Mouse (Mus musculus) inflammation-experienced regulatory T-cells, adult 6 months (primary cell): ENCODE measurements around the gene Cmc2. TPM values are rescaled to one million over a fixed set of nuclear protein-coding genes. Genes with fewer than 3 reads are reported as not detected.

Experiments used
- ATAC-seq: one replicate; pipeline ENCODE4 v1.8.0; 2017
- polyA plus RNA-seq, 3 experiments: library from polyadenylated mRNA; unstranded; fragments of 100-300 nt; shearing (Covaris generic); gene quantifications; one replicate each; pipeline ENCODE4 v1.2.1; 2017

Gene Cmc2
- polyA plus RNA-seq, 3 experiments from 2014 or later = 23.1 to 79.6 (median 36.6) TPM

GRCm38 (mm10) chr8:116905836-116906235, 15.4 kb downstream of the Cmc2 start:
- no peak for ATAC-seq

- ATAC-seq = peak; percentile 35
Observed at GRCm38 (mm10) chr8:116905252-116905651, 16.0 kb downstream of the Cmc2 start.

GRCm38 (mm10) chr8:116904736-116905135, 16.5 kb downstream of the Cmc2 start:
- no peak for ATAC-seq

DNA sequence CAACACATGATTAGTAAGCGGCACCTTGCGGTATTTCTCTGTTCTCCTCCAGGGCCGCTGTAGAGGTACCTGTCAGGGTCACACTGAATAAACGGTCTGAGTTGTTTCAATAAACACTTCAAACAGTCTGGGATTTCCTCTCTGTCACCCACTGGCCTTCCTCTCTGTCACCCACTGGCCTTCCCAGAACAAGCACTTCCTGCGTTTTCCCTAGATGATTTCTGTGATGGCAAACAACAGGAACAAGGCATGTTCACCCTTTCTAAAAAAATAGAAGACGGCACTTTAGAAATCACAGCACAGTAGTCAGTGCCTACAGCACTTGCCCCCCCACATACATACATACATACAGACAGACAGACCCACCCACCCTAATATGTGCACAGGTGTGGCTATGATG, 25.7 kb downstream of the Cmc2 start:
- ATAC-seq = no peak

GRCm38 (mm10) chr8:116893938-116894337, 27.3 kb downstream of the Cmc2 start:
- no peak for ATAC-seq

GRCm38 (mm10) chr8:116892636-116893035, 28.6 kb downstream of the Cmc2 start:
- no peak for ATAC-seq

DNA sequence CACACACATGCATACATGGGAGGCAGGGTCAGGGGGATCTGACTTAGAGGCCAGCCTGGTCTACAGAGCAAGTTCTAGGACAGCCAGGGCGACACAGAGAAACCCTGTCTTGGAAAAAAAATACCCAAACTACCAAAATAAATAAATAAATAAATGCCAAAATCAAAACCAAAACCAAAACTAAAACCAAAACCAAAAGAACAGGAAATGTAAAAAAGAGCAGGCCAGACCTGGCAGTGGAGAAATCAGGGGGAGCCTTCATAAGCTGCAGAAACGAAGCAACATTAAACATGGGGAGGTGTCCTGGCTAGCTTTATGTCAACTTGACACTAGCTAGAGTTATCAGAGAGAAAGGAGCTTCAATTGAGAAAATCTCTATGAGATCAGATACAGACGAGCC, 29.1 kb downstream of the Cmc2 start:
- ATAC-seq = peak; percentile 84

DNA sequence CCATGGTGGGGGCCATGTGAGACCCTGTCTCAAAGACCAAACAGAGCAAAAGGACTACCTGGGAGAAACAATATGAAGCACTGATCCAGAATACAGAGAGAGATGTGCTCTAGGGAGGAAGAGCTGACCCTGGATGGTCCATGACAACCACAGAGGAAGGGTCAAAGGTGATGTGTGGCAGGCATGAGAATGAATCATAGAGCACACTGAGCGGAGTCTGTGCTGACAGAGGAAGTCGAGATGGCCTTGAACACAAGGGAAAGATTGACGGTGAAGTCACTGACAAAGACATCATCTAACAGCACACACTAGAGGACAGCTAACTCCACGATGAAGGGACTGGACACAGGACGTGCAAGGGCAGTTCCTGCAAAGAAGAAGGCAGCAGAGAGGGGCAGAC, 29.8 kb downstream of the Cmc2 start:
- no peak for ATAC-seq

DNA sequence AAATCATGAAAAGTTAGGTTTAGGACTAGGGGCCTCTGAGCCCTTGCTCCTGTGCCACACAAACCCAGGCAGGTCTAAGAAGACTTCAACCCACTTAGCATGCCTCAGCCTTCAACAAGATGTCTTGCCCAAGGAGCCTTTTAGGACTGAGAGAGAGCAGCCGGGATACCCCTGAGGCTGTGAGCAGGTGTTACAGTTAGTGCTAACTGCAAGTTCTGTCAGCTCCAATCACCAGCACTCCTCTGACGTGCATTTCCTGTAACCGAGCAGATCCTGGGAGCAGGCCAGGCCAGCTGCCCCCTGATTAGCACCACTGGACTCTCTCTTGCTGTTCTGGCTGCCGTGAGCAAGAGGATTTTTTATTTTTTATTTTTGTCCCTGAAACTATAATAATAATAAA, 33.4 kb downstream of the Cmc2 start:
- no peak for ATAC-seq

- no peak for ATAC-seq
Observed at GRCm38 (mm10) chr8:116881396-116881795, 39.9 kb downstream of the Cmc2 start.

- no peak for ATAC-seq
Observed at GRCm38 (mm10) chr8:116875798-116876450, 45.3 kb downstream of the Cmc2 start.

DNA sequence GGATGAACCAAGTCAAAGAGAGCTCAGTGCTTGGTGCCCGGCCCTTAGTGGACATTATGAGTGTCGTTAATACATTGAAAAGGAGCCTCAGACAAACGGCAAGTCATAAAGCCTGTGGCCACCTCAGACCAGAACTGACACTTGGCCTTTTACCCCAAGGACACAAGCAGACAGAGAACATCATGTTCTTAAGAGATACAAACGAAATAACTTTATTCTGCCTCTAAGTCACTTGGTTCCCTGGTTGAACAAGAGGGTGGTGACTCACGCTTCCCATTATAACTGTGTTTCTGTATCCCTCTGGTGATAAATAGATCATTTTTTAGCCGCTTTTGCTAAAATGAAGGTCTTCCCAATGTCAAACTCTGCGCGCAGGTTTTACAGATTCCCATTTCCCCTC, 47.3 kb downstream of the Cmc2 start:
- no peak for ATAC-seq

- no peak for ATAC-seq
Observed at GRCm38 (mm10) chr8:116873586-116873985, 47.7 kb downstream of the Cmc2 start.

DNA sequence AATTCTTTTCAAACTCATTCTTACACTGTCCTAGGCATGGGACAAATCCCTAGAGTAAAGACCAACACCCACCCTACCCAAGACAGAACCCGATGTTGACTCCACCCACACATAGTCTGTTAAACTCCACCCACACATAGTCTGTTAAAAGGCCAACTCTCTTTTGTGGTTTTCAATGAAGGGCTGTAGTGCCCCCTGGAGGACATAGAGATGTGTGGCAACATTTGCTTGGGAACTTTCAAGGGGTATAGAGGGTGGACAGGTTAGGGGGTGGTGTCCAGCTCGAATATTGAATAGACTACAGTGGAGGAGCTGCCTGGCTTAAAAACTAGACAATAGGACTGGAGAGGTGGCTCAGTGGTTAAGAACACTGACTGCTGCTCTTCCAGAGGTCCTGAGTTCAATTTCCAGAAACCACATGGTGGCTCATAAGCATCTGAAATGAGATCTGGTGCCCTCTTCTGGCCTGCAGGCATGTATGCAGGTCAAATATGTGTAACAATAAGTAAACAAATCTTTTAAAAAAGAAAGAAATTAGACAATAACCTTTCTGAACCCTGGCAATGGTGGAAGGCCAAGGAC, 48.4 kb downstream of the Cmc2 start:
- ATAC-seq = peak; percentile 17

- ATAC-seq = no peak
Observed at GRCm38 (mm10) chr8:116868699-116869098, 52.6 kb downstream of the Cmc2 start.

GRCm38 (mm10) chr8:116867321-116867720, 53.9 kb downstream of the Cmc2 start:
- ATAC-seq = no peak

DNA sequence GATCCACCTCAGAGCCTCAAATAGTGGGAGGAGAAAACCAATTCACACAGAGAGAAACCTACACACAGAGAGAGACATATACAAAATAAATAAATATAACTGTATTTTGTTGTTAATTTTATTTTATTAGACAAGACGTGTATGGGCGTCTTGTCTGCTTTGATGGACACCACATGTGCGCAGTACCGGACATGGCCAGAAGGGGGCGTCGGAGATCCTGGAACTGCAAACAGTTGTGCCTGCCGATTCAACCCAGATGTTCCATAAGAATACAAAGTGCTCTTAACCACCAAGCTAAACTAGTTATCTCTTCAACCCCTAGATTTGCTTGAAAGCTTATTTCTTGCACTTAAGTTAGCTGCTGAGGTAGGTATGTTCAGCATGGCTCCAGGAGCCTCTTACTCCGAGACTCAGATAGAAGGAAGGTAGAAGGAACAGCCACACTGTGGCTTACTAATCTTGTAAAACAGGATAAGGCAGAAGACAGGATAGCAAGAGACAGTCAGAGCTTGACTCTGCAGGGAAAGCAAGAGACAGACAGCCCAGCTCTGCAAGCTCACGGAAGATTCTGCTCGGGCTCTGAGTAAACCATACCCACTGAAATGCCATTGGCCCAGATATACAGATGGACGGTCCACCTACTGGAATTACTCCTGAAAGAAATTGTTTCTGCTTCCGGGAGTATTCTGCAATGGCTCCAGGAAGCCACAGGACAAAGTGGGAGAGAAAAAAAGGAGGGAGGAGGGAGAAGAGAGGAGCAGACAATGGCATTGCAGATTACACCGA, 54.9 kb downstream of the Cmc2 start:
- ATAC-seq = no peak

DNA sequence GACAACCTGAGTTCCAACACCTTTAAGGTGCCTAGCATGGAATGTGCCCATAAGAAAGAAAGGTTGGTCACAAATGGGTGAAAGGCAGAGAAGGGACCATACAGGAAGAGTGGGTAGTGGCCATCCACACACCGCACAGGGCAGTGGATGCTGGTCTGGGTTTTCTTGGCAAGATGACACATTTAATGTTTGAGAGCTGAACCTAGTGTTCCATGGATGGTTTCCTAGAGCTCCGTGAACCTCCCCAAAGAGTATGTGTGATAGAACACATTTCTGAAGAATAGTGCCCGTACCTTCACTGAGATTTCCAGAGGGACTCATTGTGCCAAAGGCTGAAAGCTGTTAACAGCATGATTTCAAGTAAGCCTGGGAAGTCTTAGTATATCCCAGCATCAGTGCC, 56.7 kb downstream of the Cmc2 start:
- no peak for ATAC-seq

- no peak for ATAC-seq
Observed at GRCm38 (mm10) chr8:116864022-116864387, 57.2 kb downstream of the Cmc2 start.

DNA sequence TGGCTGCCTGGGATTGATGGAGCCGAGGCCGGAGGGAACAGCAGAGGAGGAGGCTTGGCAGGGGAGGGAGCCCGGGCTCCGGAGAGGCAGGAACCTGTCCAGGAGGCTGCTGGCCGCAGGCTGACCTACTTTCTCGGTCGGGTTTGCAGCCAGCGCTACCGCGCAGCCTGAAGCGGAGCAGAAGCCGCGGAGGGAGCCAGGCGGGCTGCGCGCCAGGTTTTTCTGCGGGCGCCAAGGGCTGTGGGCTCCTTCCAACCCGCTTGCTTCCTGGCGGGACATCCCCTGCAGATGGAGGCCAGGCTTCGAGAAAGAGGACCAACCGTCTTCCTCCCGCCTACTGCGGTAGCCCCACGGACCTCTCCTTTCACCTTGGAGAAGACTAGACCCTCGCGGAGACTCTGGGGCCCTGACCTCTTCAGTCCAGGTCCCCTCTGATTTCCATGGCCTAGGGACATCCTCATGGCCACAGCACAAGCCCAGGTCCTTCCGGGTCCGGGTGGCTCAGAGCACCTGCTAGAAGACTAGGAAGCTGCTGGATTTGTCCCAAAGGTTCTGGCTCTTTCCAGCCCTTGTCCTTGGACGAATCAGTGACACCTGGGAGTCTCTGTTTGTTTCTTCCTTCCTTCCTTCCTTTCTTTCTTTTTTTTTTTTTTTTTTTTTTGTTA, 57.8 kb downstream of the Cmc2 start:
- ATAC-seq = no peak

DNA sequence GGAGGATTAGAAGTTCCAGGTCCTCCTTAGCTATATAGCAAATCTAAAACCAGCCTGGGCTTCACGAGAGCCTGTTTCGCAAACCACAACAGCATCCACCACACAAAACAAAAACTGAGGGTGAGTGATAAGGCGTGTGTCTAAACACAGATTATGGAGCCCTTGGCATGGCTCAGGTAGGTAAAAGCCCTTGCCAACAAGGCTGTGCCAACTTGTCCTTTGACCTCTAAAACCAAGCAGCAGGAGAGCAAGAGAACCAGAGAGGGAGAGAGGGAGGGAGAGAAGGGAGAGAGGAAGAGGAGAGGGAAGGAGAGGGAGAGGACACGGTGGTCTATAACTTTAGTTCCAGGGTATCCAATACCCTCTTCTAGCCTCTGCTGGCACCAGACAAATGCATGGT, 59.1 kb downstream of the Cmc2 start:
- no peak for ATAC-seq

- ATAC-seq = no peak
Observed at GRCm38 (mm10) chr8:116852042-116852441, 69.2 kb downstream of the Cmc2 start.

GRCm38 (mm10) chr8:116848042-116848441, 73.2 kb downstream of the Cmc2 start:
- no peak for ATAC-seq

DNA sequence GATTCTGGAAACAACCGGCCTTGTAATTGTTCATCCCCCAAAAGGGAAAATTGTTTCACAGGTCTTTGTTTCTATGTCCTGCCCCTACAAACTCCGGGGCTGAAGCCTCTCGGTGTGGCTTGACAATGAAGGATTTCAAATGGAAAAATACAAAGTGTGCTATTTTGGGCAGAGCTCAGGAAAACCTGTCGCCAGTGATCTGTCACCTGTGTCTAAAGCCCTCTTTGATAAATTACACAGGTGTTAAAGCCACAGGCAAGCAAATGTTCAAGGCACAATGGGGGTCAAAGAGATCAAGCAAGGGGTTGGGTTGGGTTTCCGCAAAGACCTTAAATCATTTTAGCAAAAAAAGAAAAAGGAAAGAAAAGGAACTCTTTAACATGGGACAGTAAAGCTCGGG, 78.6 kb downstream of the Cmc2 start:
- no peak for ATAC-seq
